8 mouse cellular contexts compared by ENCODE assay signal in genomic region chr9:25251174-25251573, GRCm38 (mm10). TPM values are rescaled to one million over a fixed set of nuclear protein-coding genes. Genes with fewer than 3 reads are reported as not detected.
DNase-seq lines count a peak whose midpoint lies in the region; ATAC-seq and TF ChIP-seq lines count a peak whose summit lies in the region.

No protein-coding gene starts in this region.

- TF ChIP-seq POLR2A in cortical plate, adult 2 months (IDR thresholded peaks at IDR 0.05; ENCODE audit: extremely low read depth, insufficient read depth, low read length): no peak

- DNase-seq in kidney, adult 11 months: no peak
- DNase-seq in adrenal gland, postnatal 25 days: no peak
- DNase-seq in embryo, embryonic 10 days (ENCODE audit: low spot score): no peak

- no peak for TF ChIP-seq CTCF in cortical plate, adult 2 months (IDR thresholded peaks at IDR 0.05; ENCODE audit: extremely low read depth, insufficient read depth, low read length)

- H3K4me1 ChIP-seq in kidney, embryonic 14.5 days (ENCODE audit: control insufficient read depth, insufficient read depth, low read length): peaks cover 7% of the 10 kb centered on the region
- no peaks in the 10 kb centered on the region; the same call in 1 of the 2 replicates for H3K4me1 ChIP-seq in cortical plate, adult 2 months (ENCODE audit: control insufficient read depth, insufficient read depth, low read length)
- peaks cover 22% of the 10 kb centered on the region for H3K4me1 ChIP-seq in hindbrain, embryonic 16.5 days (ENCODE audit: control insufficient read depth, insufficient read depth, low read depth, low read length)
- H3K4me1 ChIP-seq in midbrain, embryonic 16.5 days (ENCODE audit: control insufficient read depth, insufficient read depth, low read length): peaks cover 26% of the 10 kb centered on the region

- H3K4me2 ChIP-seq in kidney, embryonic 14.5 days (replicated peaks; ENCODE audit: low read depth, low read length): peak overlapping the region; percentile 59
- peak overlapping the region; percentile 77 for H3K4me2 ChIP-seq in hindbrain, embryonic 16.5 days (ENCODE audit: low read length)
- peak overlapping the region; percentile 83 for H3K4me2 ChIP-seq in midbrain, embryonic 16.5 days (ENCODE audit: low read length)

- no peaks in the 10 kb centered on the region for H3K9me3 ChIP-seq in kidney, embryonic 14.5 days (ENCODE audit: control insufficient read depth, low read length)
- H3K9me3 ChIP-seq in hindbrain, embryonic 16.5 days (ENCODE audit: control insufficient read depth, low read length): no peaks in the 10 kb centered on the region
- no peaks in the 10 kb centered on the region for H3K9me3 ChIP-seq in midbrain, embryonic 16.5 days (replicated peaks; ENCODE audit: control insufficient read depth, low read length, poor library complexity, severe bottlenecking)

- 8% methylated on average over 6 of the region's 6 CpGs for WGBS in kidney, embryonic 14.5 days
- WGBS in hindbrain, embryonic 16.5 days: 10% methylated on average over 6 of the region's 6 CpGs
- 12% methylated on average over 6 of the region's 6 CpGs for WGBS in midbrain, embryonic 16.5 days

- H3K27me3 ChIP-seq in kidney, embryonic 14.5 days (ENCODE audit: control insufficient read depth, insufficient read depth, low read length): no peaks in the 10 kb centered on the region
- no peaks in the 10 kb centered on the region for H3K27me3 ChIP-seq in hindbrain, embryonic 16.5 days (replicated peaks; ENCODE audit: control insufficient read depth, insufficient read depth, low read length)
- no peaks in the 10 kb centered on the region for H3K27me3 ChIP-seq in midbrain, embryonic 16.5 days (ENCODE audit: control insufficient read depth, insufficient read depth, low read depth, low read length)

- H3K27ac ChIP-seq in kidney, embryonic 14.5 days (ENCODE audit: low read depth, low read length): peak overlapping the region; percentile 99
- peak overlapping the region; percentile 98 for H3K27ac ChIP-seq in cortical plate, adult 2 months (ENCODE audit: insufficient read depth, low read length)
- peak overlapping the region; percentile 100 for H3K27ac ChIP-seq in hindbrain, embryonic 16.5 days (ENCODE audit: low read depth, low read length)
- peak overlapping the region; percentile 98 for H3K27ac ChIP-seq in midbrain, embryonic 16.5 days (ENCODE audit: low read length)

- no peaks in the 10 kb centered on the region for H3K36me3 ChIP-seq in kidney, embryonic 14.5 days (ENCODE audit: control insufficient read depth, insufficient read depth, low read length)
- H3K36me3 ChIP-seq in hindbrain, embryonic 16.5 days (ENCODE audit: control insufficient read depth, insufficient read depth, low read length): no peaks in the 10 kb centered on the region
- no peaks in the 10 kb centered on the region for H3K36me3 ChIP-seq in midbrain, embryonic 16.5 days (ENCODE audit: control insufficient read depth, insufficient read depth, low read length)

- no peak for ATAC-seq in kidney, embryonic 14.5 days (ENCODE audit: low FRiP score, low TSS enrichment)
- ATAC-seq in hindbrain, embryonic 16.5 days: no peak
- ATAC-seq in midbrain, embryonic 16.5 days: no peak
- no peak for ATAC-seq in megakaryocyte progenitor cell, adult 5-6 weeks (replicated peaks; ENCODE audit: poor library complexity)

- H3K4me3 ChIP-seq in kidney, embryonic 14.5 days (ENCODE audit: low read length): peak overlapping the region; percentile 100
- peak overlapping the region; percentile 95 for H3K4me3 ChIP-seq in cortical plate, adult 2 months (ENCODE audit: insufficient read depth, low read length)
- peak overlapping the region; percentile 100 for H3K4me3 ChIP-seq in hindbrain, embryonic 16.5 days (ENCODE audit: low read length)
- peak overlapping the region; percentile 89 for H3K4me3 ChIP-seq in midbrain, embryonic 16.5 days (ENCODE audit: low read depth, low read length)

- peak overlapping the region; percentile 69 for H3K9ac ChIP-seq in kidney, embryonic 14.5 days (ENCODE audit: low read depth, low read length)
- peak overlapping the region; percentile 99 for H3K9ac ChIP-seq in hindbrain, embryonic 16.5 days (ENCODE audit: low read depth, low read length)
- H3K9ac ChIP-seq in midbrain, embryonic 16.5 days (ENCODE audit: low read depth, low read length): peak overlapping the region; percentile 81

RNA-seq across cellular contexts. Expression of gene Sept7, which starts 1.1 kb away (rescaled TPM):
- polyA plus RNA-seq in kidney, embryonic 14.5 days (2014; fragmentation: Nextera tagmentation; extraction: Ambion mirVana): 318 and 331 TPM in 2 replicates
- 312 and 335 TPM in 2 replicates for polyA plus RNA-seq in cortical plate, adult 2 months (2012; rRNA removed)
- 247 and 264 TPM in 2 replicates for polyA plus RNA-seq in hindbrain, embryonic 16.5 days (2015; fragmentation: Nextera tagmentation; extraction: Ambion mirVana)
- 247 and 251 TPM in 2 replicates for polyA plus RNA-seq in midbrain, embryonic 16.5 days (2015; fragmentation: Nextera tagmentation; extraction: Ambion mirVana)
- 186 and 197 TPM in 2 replicates for total RNA-seq in megakaryocyte progenitor cell, adult 5-6 weeks (2015)
- 263 and 294 TPM in 2 replicates for total RNA-seq in megakaryocyte progenitor cell, adult 5-6 weeks (2017)
- total RNA-seq in adrenal gland, postnatal 25 days (2021): 112 and 116 TPM in 2 replicates
